Mouse (Mus musculus) limb, embryonic 14.5 days (tissue): ENCODE measurements around the gene Tmem82. TPM values are rescaled to one million over a fixed set of nuclear protein-coding genes. Genes with fewer than 3 reads are reported as not detected.

Experiments
- ATAC-seq: fragments of 200-750 bp; cut with Nextera tagmentation; 2 replicates; pipeline ENCODE4 v1.8.0; 2017; ENCODE audit warnings: low read depth, moderate number of reproducible peaks, moderate TSS enrichment; ENCODE audit not compliant: low FRiP score
- DNase-seq: peaks from one replicate; pipeline ENCODE4 v3.0.0-alpha.2; 2015; ENCODE audit warnings: low spot score
- H3K27ac ChIP-seq: fragments of 300-500 bp; sonication (generic); replicated peaks from 2 replicates; pipeline ENCODE4 v1.5.1; 2014; ENCODE audit warnings: low read depth, mild to moderate bottlenecking, low read length, moderate library complexity, mixed read lengths
- H3K27me3 ChIP-seq: fragments of 300-500 bp; sonication (generic); 2 replicates; pipeline ENCODE4 v1.6.1; 2014; ENCODE audit warnings: low read length, mixed read lengths; ENCODE audit not compliant: control insufficient read depth, insufficient read depth
- H3K36me3 ChIP-seq: fragments of 300-500 bp; sonication (generic); 2 replicates; pipeline ENCODE4 v1.6.1; 2014; ENCODE audit warnings: mild to moderate bottlenecking, low read length, moderate library complexity, mixed read lengths; ENCODE audit not compliant: control insufficient read depth, insufficient read depth
- H3K4me1 ChIP-seq: fragments of 300-500 bp; sonication (generic); 2 replicates; pipeline ENCODE4 v1.6.1; 2014; ENCODE audit warnings: antibody characterized with exemption, low read length, mixed read lengths; ENCODE audit not compliant: control insufficient read depth, insufficient read depth
- H3K4me2 ChIP-seq: fragments of 300-500 bp; sonication (generic); replicated peaks from 2 replicates; pipeline ENCODE4 v1.6.1; 2014; ENCODE audit warnings: low read depth, mild to moderate bottlenecking, low read length, moderate library complexity; ENCODE audit not compliant: severe bottlenecking
- H3K4me3 ChIP-seq: fragments of 300-500 bp; sonication (generic); replicated peaks from 2 replicates; pipeline ENCODE4 v1.5.1; 2014; ENCODE audit warnings: low read length
- H3K9ac ChIP-seq: fragments of 300-500 bp; sonication (generic); 2 replicates; pipeline ENCODE4 v1.6.1; 2014; ENCODE audit warnings: mild to moderate bottlenecking, low read depth, low read length, moderate library complexity; ENCODE audit not compliant: severe bottlenecking
- H3K9me3 ChIP-seq: fragments of 300-500 bp; sonication (generic); 2 replicates; pipeline ENCODE4 v1.6.1; 2016; ENCODE audit warnings: low read length; ENCODE audit not compliant: control insufficient read depth
- POLR2A ChIP-seq: fragments of 200-500 bp; IDR thresholded peaks from 2 replicates; pipeline ENCODE4 v1.8.0; 2012; ENCODE audit warnings: inconsistent platforms, mild to moderate bottlenecking, moderate library complexity, borderline replicate concordance; ENCODE audit not compliant: insufficient read depth, insufficient read length; ENCODE audit errors: extremely low read depth
- WGBS: fragments of 180-500 bp; shearing (Covaris S2); extraction: QIAGEN DNeasy Blood & Tissue Kit; methylation state at CpG from one replicate; pipeline ENCODE4 v1.1.7; 2014; 5-methylcytosine and 5-hydroxymethylcytosine counted together
- polyA plus RNA-seq, 2 experiments: library from polyadenylated mRNA; depleted of rRNA in 1 of 2; stranded (reverse) in 1 of 2; unstranded in 1 of 2; fragments of >200 nt; fragmentation: Nextera tagmentation in 1 of 2; extraction: Ambion mirVana in 1 of 2; gene quantifications; 2 replicates each; pipeline versions ENCODE4 v1.2.1 to v1.2.3; 2012 to 2014

Gene Tmem82
- polyA plus RNA-seq, 2 experiments: 0.49 TPM; not detected in 1

DNA sequence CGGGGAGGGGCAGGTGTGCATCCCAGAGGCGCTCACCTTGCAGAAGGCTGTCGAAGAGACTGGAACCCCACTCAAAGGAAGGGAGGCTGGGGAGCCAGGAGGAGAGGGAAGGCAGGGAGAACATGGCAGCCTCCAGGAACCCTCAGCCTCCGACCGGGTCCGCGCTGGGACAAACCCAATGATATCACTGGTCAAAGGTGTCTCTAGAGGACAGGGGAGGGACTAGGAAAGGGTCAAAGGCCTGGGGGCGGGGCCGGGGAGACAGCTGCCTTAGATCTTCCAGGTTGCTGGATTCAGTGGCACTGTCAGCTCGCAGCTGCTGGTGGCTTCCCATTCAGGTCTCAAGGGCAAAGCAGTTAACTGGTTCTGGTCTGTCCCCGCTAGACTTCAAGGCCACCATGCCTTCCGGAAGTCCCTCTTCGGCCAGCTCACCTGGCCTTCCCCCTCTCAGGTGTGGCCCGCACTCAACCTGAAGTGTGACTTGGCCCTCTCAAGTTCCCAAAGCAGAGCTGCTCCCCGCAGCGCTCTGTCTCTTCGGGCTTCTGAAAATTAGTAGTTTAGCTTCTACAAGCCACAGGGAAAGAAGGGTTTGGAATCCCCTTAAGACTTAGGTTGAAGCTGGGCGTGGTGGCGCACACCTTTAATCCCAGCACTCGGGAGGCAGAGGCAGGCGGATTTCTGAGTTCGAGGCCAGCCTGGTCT lies 419 bp downstream of the Tmem82 start:
- Histone ChIP-seq H3K27me3 (no peaks in the 10 kb centered on the region), H3K36me3 (no peaks in the 10 kb centered on the region), H3K4me3 (peak overlapping the region; percentile 24), H3K27ac (no peak overlapping the region), H3K4me2 (peak overlapping the region; percentile 44), H3K4me1 (0 out of 2 replicates have a peak, but pooled peaks cover 6% of the 10 kb centered on the region), H3K9ac (peak overlapping the region; percentile 34; the same call in 1 of the 2 replicates), H3K9me3 (no peaks in the 10 kb centered on the region)
- 11% methylated on average over 22 of the region's 22 CpGs for WGBS
- no peak for TF ChIP-seq POLR2A
- no peak for DNase-seq
- no peak for ATAC-seq

DNA sequence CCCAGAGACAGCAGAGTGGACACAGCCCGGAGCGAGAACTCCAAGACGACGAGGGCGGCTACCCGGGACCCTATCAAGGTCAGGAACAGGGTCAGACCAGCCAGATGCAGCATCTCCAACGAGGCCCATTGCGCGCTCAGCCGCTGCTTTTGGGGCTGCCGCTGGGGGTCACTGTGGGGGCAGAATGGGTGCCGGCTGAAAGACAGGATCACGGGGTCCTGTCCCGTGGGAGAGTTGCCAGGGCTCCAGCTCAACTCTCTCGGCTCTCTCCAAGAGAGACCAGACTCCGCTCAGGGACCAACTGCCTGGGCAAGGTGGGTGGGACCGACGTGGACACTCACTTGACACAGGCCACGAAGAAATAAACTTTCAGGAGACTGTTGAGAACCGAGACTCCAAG lies 1.1 kb downstream of the Tmem82 start:
- no peaks in the 10 kb centered on the region for H3K9me3 ChIP-seq
- TF ChIP-seq POLR2A: no peak
- WGBS: 5% methylated on average over 20 of the region's 20 CpGs
- peak overlapping the region; percentile 24 for H3K4me3 ChIP-seq
- H3K4me1 ChIP-seq: 0 out of 2 replicates have a peak, but pooled peaks cover 6% of the 10 kb centered on the region
- H3K4me2 ChIP-seq: peak overlapping the region; percentile 44
- H3K9ac ChIP-seq: peak overlapping the region; percentile 34; the same call in 1 of the 2 replicates
- no peaks in the 10 kb centered on the region for H3K27me3 ChIP-seq
- no peak overlapping the region for H3K27ac ChIP-seq
- ATAC-seq (peak; percentile 9; the same call in 1 of the 2 replicates), DNase-seq (peak; percentile 39)
- no peaks in the 10 kb centered on the region for H3K36me3 ChIP-seq

DNA sequence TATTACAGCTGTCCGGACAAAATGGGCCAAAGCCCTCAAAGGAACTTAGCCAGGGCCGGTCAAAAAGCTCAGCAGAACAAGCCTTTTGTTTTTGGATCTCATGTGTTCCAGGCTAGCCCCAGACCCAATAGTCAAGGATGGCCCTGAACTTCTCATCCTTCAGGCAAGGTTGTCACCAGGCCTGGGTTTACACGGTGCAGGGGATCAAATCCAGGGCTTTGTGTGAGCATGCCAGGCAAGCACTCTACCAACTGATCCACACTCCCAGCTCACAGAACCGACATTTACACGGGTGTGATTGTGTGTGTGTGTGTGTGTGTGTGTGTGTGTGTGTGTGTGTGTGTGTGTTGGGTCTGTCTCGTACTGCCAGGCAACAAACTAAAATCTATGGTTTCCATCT lies 1.6 kb downstream of the Tmem82 start:
- Histone ChIP-seq H3K27me3 (no peaks in the 10 kb centered on the region), H3K36me3 (no peaks in the 10 kb centered on the region), H3K4me2 (no peak overlapping the region; the same call in 1 of the 2 replicates), H3K4me3 (no peak overlapping the region), H3K4me1 (0 out of 2 replicates have a peak, but pooled peaks cover 6% of the 10 kb centered on the region), H3K9ac (no peak overlapping the region), H3K27ac (no peak overlapping the region), H3K9me3 (no peaks in the 10 kb centered on the region)
- 72% methylated on average over 6 of the region's 6 CpGs for WGBS
- TF ChIP-seq POLR2A: no peak
- ATAC-seq: no peak
- DNase-seq: no peak

DNA sequence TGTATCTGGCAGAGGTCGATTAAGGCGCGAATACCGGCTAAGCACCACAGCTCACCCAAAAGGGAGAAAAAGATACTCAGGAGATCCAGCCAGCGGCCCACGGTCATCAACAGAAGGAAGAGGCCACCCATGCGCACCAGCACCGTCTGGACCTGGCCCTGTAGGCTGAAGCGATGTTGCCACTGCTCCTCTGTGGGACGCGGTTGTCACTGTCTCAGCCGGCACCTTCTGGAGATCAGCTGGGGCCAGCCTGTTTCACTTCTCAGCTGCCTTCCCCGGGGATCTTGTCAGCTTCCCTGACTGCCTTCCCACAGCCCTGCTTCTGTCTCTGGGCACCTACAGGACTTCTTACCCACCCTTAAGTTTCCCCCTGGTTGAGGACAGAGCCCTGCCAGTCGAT lies 3.5 kb downstream of the Tmem82 start:
- no peaks in the 10 kb centered on the region for H3K27me3 ChIP-seq
- ATAC-seq: no peak
- no peaks in the 10 kb centered on the region for H3K36me3 ChIP-seq
- no peak overlapping the region for H3K4me2 ChIP-seq
- H3K9ac ChIP-seq: no peak overlapping the region
- DNase-seq: no peak
- 0 out of 2 replicates have a peak, but pooled peaks cover 6% of the 10 kb centered on the region for H3K4me1 ChIP-seq
- H3K9me3 ChIP-seq: no peaks in the 10 kb centered on the region
- no peak overlapping the region for H3K4me3 ChIP-seq
- TF ChIP-seq POLR2A: no peak
- 90% methylated on average over 13 of the region's 14 CpGs for WGBS
- H3K27ac ChIP-seq: no peak overlapping the region

DNA sequence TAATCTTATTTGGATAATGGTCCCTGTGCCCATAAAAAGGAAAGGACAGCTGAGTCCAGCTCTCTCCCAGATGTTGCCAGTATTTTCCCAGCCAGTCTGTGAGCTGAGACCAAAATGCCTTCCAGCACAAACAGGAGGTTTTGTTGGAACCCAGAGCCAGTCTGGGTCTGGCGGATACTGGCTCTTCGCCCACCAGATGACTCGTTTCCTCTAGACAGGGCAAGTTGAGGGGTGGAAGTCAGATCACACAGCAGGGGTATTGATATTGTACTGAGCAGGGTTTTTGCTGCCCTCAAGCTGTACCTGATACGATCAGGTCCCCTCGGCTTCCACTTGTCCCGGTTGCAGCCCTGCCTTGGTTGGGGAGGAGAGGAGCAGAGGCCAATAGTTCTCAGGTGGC lies 8.9 kb downstream of the Tmem82 start:
- no peak for TF ChIP-seq POLR2A
- DNase-seq (peak; percentile 42), ATAC-seq (peak; percentile 23; the same call in 1 of the 2 replicates)
- H3K27me3 ChIP-seq: no peaks in the 10 kb centered on the region
- WGBS: 55% methylated on average over 6 of the region's 6 CpGs
- H3K4me3 ChIP-seq: no peak overlapping the region
- H3K36me3 ChIP-seq: no peaks in the 10 kb centered on the region
- peak overlapping the region; percentile 19; the same call in 1 of the 2 replicates for H3K27ac ChIP-seq
- no peaks in the 10 kb centered on the region for H3K9me3 ChIP-seq
- H3K4me1 ChIP-seq: no peaks in the 10 kb centered on the region
- no peak overlapping the region for H3K9ac ChIP-seq
- H3K4me2 ChIP-seq: no peak overlapping the region
